Mouse (Mus musculus) midbrain, embryonic 15.5 days (tissue): Measurements from ENCODE around the gene Dhh. TPM values are rescaled to one million over a fixed set of nuclear protein-coding genes. Genes with fewer than 3 reads are reported as not detected.
"Not testable (repeated sequence)": the region's sequence is repeated elsewhere in the genome, so short reads cannot be mapped to it uniquely, and the experiment has no call there.

Source experiments
- ATAC-seq: fragments of 200-750 bp; cut with Nextera tagmentation; replicated peaks from 2 replicates; pipeline ENCODE4 v1.8.0; 2017; ENCODE audit warnings: moderate TSS enrichment
- H3K27ac ChIP-seq: fragments of 300-500 bp; sonication (generic); 2 replicates; pipeline ENCODE4 v1.5.1; 2015; ENCODE audit warnings: mild to moderate bottlenecking, inconsistent platforms
- H3K27me3 ChIP-seq: fragments of 300-500 bp; sonication (generic); replicated peaks from 2 replicates; pipeline ENCODE4 v1.6.1; 2015; ENCODE audit warnings: inconsistent platforms
- H3K36me3 ChIP-seq: fragments of 300-500 bp; sonication (generic); replicated peaks from 2 replicates; pipeline ENCODE4 v1.6.1; 2015; ENCODE audit warnings: inconsistent platforms
- H3K4me1 ChIP-seq: fragments of 300-500 bp; sonication (generic); 2 replicates; pipeline ENCODE4 v1.6.1; 2015; ENCODE audit warnings: inconsistent platforms
- H3K4me2 ChIP-seq: fragments of 300-500 bp; sonication (generic); 2 replicates; pipeline ENCODE4 v1.6.1; 2015; ENCODE audit warnings: inconsistent platforms, mild to moderate bottlenecking, moderate library complexity
- H3K4me3 ChIP-seq: fragments of 300-500 bp; sonication (generic); 2 replicates; pipeline ENCODE4 v1.5.1; 2015; ENCODE audit warnings: mild to moderate bottlenecking, inconsistent platforms
- H3K9ac ChIP-seq: fragments of 300-500 bp; sonication (generic); 2 replicates; pipeline ENCODE4 v1.6.1; 2015; ENCODE audit warnings: mild to moderate bottlenecking, inconsistent platforms
- H3K9me3 ChIP-seq: fragments of 300-500 bp; sonication (generic); 2 replicates; pipeline ENCODE4 v1.6.1; 2016; ENCODE audit warnings: inconsistent platforms
- WGBS: fragments of 180-500 bp; shearing (Covaris S2); methylation state at CpG from one replicate; pipeline ENCODE4 v1.1.7; 2015; ENCODE audit warnings: mixed read lengths; 5-methylcytosine and 5-hydroxymethylcytosine counted together
- polyA plus RNA-seq: library from polyadenylated mRNA; unstranded; fragments of >200 nt; fragmentation: Nextera tagmentation; extraction: Ambion mirVana; gene quantifications from 2 replicates; pipeline ENCODE4 v1.2.1, GENCODE M21; 2015

Gene Dhh
- 0.35 and 0.73 TPM in 2 replicates for polyA plus RNA-seq

DNA sequence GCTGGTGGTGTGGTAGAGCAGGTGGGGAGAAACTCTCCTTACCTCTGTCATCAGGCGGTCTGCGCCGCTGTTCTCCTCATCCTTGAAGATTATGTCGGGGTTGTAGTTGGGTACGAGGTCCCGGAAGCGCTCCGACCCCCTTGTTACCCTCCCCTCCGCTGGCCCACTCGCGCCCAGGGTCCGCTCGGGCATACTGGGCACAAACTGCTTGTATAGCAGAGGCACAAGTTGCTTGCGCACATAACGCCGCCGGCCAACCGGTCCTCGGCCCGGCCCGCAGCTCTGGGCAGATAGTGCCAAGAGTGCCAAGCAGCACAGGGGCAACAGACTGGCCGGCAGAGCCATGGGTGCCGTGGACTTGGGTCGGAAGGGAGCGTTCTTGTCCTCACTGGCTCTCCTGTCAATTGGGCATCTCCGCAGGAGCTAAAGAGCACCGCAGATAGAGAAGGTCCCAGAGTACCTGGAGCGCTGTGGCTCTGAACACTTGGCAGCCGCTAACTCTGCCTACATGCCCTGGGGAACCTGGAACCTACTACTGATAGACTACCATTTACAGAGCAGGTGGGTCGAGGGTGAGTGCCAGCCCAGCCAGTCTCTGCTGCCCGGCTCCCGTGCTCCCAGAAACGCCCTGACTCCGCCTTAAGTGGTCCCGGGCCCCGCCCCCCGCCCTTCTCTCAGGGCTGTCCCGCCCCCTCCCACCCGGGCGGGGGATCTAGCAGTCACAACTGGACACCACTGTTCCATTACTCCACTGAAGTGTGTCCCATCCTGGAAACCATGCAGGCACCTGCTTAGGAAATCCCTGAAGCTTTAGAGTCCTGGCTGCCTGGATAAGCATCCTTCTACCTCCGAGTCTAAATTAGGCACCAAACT lies at the start of gene Dhh:
Dhh (minus strand) TSS at position 613 of the 873 bp plus-strand sequence.
- Histone ChIP-seq H3K36me3 (no peaks in the 10 kb centered on the region), H3K27me3 (peaks cover 55% of the 10 kb centered on the region), H3K4me2 (peak within 1 kb of the TSS; percentile 28), H3K4me1 (peaks cover 33% of the 10 kb centered on the region), H3K9me3 (no peaks in the 10 kb centered on the region), H3K9ac (no peak within 1 kb of the TSS), H3K27ac (no peak within 1 kb of the TSS), H3K4me3 (no peak within 1 kb of the TSS)
- ATAC-seq: no peak
- 2% methylated on average over 40 of the region's 41 CpGs for WGBS

DNA sequence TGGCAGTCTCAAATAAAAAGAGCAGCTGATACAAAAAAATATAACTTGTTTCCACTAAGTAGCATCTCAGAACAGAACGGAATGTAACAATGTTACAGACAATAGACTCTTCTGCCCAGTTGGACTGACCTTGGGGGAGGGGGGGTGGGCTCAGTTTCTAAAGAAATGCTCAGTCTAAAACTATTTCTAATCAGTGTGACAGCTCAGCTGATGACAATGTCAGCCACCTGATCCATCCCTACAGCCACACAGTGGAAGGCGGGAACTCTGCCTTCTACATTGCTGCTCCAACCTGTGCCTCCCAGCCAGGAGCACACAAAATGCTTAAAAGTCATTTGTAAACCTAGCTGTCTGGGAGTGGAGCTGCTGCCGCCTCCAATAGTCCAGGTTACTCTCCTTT lies 49.5 kb upstream of the Dhh start:
- no peaks in the 10 kb centered on the region for H3K27me3 ChIP-seq
- peaks cover 29% of the 10 kb centered on the region for H3K4me1 ChIP-seq
- no peaks in the 10 kb centered on the region for H3K9me3 ChIP-seq
- no peaks in the 10 kb centered on the region for H3K36me3 ChIP-seq
- peak overlapping the region; percentile 65 for H3K4me2 ChIP-seq
- peak overlapping the region; percentile 39; the same call in 1 of the 2 replicates for H3K9ac ChIP-seq
- H3K4me3 ChIP-seq: peak overlapping the region; percentile 33
- H3K27ac ChIP-seq: peak overlapping the region; percentile 74
- no peak for ATAC-seq
- 25% methylated on average over 3 of the region's 3 CpGs for WGBS

DNA sequence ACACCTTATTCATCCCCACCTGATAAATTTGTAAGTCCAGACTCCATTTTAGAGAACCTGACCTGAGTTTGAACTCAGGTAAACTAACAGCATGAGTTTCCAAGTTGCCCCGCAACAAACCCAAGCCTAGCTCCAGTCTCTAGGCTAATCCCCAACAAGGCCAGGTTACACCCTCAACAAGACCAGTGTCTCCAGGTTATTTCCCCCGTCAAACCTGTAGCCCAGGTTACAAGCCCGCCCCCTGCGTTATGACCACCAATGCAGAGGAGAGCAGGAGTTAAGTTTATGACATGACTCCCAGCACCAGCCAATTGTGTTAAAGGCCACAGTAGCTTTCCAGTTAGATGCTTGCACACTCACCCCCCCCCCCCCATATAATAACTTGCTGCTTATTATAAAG lies 44.8 kb upstream of the Dhh start:
- peaks cover 13% of the 10 kb centered on the region for H3K4me1 ChIP-seq
- H3K27ac ChIP-seq: no peak overlapping the region
- WGBS: 80% methylated on average over 4 of the region's 4 CpGs
- H3K4me3 ChIP-seq: no peak overlapping the region
- no peaks in the 10 kb centered on the region for H3K36me3 ChIP-seq
- H3K4me2 ChIP-seq: no peak overlapping the region
- no peak for ATAC-seq
- no peak overlapping the region for H3K9ac ChIP-seq
- no peaks in the 10 kb centered on the region for H3K27me3 ChIP-seq
- no peaks in the 10 kb centered on the region for H3K9me3 ChIP-seq

DNA sequence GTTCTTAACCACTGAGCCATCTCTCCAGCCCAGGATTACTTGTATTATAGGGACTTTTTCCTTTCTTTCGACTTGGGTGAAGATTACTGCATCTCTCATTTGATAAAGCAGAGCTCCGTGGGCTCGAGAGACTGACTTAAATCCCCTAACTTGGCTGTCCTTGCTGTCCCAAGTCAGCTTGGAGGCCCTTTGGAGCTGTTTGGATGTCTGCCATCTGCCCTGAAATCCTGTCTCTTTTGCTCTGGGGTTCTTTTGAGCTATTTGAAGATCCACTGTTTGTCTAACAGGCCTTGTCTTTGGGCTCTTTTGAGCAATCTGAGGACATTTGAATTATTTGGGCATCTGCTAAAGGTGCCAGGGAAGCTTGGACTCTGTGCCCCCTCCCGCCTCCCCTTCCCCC lies 43.7 kb upstream of the Dhh start:
- Histone ChIP-seq H3K4me3 (no peak overlapping the region), H3K4me2 (no peak overlapping the region), H3K27ac (no peak overlapping the region), H3K27me3 (no peaks in the 10 kb centered on the region), H3K9me3 (no peaks in the 10 kb centered on the region), H3K4me1 (peaks cover 3% of the 10 kb centered on the region), H3K36me3 (no peaks in the 10 kb centered on the region), H3K9ac (no peak overlapping the region)
- no peak for ATAC-seq
- WGBS: 67% methylated on average over 4 of the region's 4 CpGs

DNA sequence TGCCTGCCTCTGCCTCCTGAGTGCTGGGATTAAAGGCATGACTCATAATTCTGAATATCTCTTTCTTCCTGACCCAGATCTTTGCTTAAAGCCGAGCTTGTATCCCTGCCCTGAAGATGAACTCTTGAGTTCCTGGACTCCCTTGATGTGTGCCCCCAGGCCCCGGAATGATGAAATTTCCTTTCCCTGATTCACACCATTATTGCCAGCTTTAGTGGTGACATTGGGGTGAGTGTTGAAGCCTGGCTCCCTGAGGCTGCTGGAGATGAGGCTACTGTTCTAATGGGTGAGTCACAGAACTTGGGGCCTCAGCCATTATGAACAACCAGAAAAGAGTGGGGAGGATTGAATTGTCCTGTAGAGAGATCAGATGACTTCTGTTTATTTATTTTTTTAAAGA lies 43.2 kb upstream of the Dhh start:
- 92% methylated on average over 2 of the region's 2 CpGs for WGBS
- H3K27ac ChIP-seq: no peak overlapping the region
- H3K36me3 ChIP-seq: no peaks in the 10 kb centered on the region
- ATAC-seq: no peak
- H3K9ac ChIP-seq: no peak overlapping the region
- H3K9me3 ChIP-seq: no peaks in the 10 kb centered on the region
- H3K4me2 ChIP-seq: no peak overlapping the region
- no peaks in the 10 kb centered on the region for H3K27me3 ChIP-seq
- H3K4me3 ChIP-seq: no peak overlapping the region
- H3K4me1 ChIP-seq: no peaks in the 10 kb centered on the region; the same call in 1 of the 2 replicates

DNA sequence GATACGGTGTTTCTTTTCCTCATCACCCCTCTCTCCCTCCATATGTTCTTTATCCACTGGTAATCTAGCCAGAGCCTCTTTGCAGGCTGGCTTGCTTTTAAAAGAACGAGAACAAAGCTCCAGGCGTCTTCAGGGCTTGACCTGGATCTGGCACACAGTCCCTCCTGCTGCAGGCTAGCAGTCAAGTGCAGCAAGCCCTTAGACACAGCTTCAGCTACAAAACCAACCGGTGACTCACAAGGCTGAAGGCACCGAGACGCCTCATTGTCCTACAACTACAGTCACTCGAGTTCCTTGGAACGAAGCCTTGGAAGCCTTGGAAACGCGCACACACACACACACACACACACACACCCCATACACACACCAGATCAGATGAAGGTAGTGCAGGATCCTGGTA lies 42.5 kb upstream of the Dhh start:
- no peak for ATAC-seq
- H3K36me3 ChIP-seq: no peaks in the 10 kb centered on the region
- WGBS: 53% methylated on average over 10 of the region's 10 CpGs
- no peaks in the 10 kb centered on the region for H3K27me3 ChIP-seq
- H3K4me2 ChIP-seq: no peak overlapping the region
- no peak overlapping the region for H3K4me3 ChIP-seq
- no peaks in the 10 kb centered on the region for H3K9me3 ChIP-seq
- H3K4me1 ChIP-seq: peaks cover 2% of the 10 kb centered on the region
- H3K9ac ChIP-seq: no peak overlapping the region
- H3K27ac ChIP-seq: no peak overlapping the region

DNA sequence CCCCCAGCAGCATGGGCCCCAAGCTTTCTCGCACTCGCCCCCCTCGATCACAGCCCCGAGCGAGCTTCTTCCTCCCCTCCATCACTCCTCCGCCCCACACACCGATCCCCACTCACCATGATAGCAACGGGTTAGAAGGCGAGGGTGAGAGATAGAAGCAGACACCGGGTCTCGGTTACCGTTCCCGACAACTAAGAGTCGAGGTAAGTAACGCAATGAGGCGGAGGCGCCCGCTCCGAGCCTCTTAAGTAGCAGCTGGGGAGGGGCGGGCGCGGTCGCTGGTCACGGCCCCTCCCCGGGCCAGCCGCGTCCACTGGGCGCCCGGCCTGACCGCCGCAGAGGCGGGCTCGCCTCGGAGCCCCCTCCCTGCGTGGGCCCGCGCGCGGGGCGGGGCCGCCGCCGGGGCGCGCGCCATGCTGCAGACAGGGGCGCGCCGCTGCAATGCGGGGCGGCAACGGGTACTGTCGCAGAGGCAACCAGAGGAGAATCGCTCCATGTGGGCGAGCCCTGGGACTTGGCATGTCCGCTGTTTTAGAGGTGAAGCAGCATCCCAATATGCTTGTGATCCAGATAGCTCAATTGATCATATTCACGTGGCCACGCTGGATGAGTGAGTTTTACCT lies 36.0 kb upstream of the Dhh start, which contains the start of gene Tuba1b:
Tuba1b (minus strand) TSS at position 349 of the 623 bp plus-strand sequence.
- Histone ChIP-seq H3K27me3 (no peaks in the 10 kb centered on the region), H3K4me1 (peaks cover 25% of the 10 kb centered on the region), H3K27ac (peak within 1 kb of the TSS; percentile 99), H3K9me3 (no peaks in the 10 kb centered on the region), H3K36me3 (peaks cover 5% of the 10 kb centered on the region; the same call in 1 of the 2 replicates), H3K9ac (peak within 1 kb of the TSS; percentile 96), H3K4me2 (peak within 1 kb of the TSS; percentile 85), H3K4me3 (peak within 1 kb of the TSS; percentile 89)
- under 1% methylated on average over 54 of the region's 58 CpGs for WGBS
- ATAC-seq: peak; percentile 97

DNA sequence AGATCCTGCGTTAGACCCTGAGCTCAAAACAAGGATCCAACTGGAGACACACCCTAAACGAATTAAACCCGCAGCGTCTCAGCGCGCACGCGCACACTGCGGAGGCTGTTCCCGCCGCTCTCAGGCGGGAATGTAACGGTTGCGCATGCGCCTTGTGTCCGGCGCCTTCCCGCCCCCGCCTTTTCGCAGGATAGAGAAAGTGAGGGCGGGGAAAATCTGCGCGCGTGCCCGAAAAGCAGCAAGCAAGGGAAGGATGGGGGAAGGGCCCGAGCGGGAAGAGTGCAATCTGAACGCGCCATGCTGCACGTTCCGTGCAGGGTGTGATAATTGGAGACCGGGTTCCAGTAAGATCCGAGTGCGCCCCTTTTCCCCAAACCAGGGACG lies 35.5 kb upstream of the Dhh start:
- Histone ChIP-seq H3K27ac (peak overlapping the region; percentile 99), H3K27me3 (no peaks in the 10 kb centered on the region), H3K9me3 (no peaks in the 10 kb centered on the region), H3K4me3 (peak overlapping the region; percentile 89), H3K9ac (peak overlapping the region; percentile 96), H3K4me2 (peak overlapping the region; percentile 85), H3K4me1 (peaks cover 29% of the 10 kb centered on the region), H3K36me3 (peaks cover 5% of the 10 kb centered on the region; the same call in 1 of the 2 replicates)
- WGBS: 0% methylated on average over 34 of the region's 35 CpGs
- ATAC-seq: peak; percentile 93

DNA sequence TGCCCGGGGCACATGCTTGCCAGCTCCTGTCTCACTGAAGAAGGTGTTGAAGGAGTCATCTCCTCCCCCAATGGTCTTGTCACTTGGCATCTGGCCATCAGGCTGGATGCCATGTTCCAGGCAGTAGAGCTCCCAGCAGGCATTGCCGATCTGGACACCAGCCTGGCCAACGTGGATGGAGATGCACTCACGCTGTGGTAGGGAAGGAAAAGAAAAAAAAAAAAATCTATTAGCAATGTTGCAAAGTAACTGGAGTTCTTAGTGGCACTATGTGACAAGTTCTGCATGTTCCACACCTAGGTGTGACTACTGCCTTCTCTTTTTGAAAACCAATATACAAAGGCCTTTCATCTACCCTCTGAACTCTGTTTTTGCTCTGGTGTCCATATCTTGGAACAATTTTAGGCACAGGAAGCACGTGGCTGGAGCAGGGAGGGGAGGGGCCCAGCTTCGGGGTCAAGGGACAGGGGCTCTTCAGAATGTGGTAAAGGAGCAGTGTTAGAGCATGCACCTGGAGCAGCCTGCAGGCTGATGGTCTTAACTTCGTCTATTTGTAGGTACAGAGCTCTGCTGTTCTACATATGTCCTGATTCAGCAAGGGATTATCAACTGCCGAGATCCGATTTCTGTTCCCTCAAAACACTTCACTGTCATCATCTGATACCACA lies 34.8 kb upstream of the Dhh start:
- 10% methylated on average over 8 of the region's 9 CpGs for WGBS
- Histone ChIP-seq H3K4me1 (peaks cover 34% of the 10 kb centered on the region), H3K9ac (peak overlapping the region; percentile 96), H3K27ac (peak overlapping the region; percentile 99), H3K4me3 (peak overlapping the region; percentile 89), H3K4me2 (peak overlapping the region; percentile 85)
- not testable (repeated sequence) for H3K36me3 ChIP-seq, H3K9me3 ChIP-seq, H3K27me3 ChIP-seq
- peak; percentile 31 for ATAC-seq

DNA sequence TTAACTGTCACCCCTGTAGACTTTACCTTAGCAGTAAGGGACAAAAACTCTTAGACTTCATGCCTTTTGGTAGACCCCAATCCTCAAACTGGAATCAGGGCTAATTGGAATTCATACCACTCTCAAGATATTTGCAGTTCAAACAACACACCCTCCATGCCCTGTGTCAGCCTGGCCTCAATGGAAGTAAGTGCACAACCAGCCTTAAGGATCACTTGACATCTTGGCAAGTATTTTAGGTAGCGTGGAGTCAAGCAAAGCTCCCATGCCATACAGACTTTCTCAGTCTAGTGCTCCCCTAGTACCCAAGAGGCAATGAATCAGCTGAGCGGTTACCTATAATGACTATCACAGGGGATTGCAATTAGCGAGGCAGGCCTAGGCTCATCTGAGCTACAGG lies 32.7 kb upstream of the Dhh start:
- Histone ChIP-seq H3K36me3 (peaks cover 5% of the 10 kb centered on the region; the same call in 1 of the 2 replicates), H3K9me3 (no peaks in the 10 kb centered on the region), H3K4me2 (no peak overlapping the region), H3K27me3 (no peaks in the 10 kb centered on the region), H3K4me3 (no peak overlapping the region), H3K27ac (no peak overlapping the region), H3K4me1 (peaks cover 34% of the 10 kb centered on the region), H3K9ac (no peak overlapping the region)
- ATAC-seq: no peak
- 75% methylated on average over 3 of the region's 3 CpGs for WGBS

DNA sequence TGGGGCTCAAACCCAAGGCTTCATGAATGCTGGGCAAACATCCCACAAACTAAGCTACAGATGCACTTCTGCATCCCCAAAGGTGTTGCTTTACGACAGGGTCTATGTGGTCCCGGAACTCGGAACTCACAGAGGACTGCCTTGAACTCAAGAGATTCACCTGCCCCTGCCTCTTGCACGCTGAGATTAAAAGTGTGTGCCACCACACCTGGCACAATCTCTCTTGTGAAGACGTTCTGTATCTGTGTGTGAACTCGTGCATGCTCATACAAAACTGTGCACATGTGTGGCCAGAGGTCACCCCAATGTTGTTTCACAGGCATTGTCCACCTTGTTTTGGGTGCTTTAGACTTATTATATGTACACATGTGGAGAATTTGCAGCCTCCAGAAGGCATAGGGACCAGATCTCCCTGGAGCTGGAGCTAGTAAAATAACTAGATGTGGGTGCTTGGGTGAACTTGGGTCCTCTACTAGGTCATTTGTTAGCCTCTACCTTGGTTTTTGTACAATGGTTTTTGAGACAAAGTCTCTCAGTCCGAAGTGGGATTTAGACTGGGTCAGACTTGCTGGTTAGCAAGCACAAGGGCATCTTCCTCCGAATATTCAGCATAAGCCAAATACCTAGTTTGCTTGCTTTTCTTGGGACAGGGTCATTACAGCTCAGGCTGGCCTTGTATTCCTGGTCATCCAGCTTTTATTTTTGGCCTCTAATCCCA lies 31.8 kb upstream of the Dhh start:
- 53% methylated on average over 8 of the region's 8 CpGs for WGBS
- Histone ChIP-seq H3K27ac (no peak overlapping the region), H3K4me1 (peaks cover 26% of the 10 kb centered on the region), H3K9ac (no peak overlapping the region), H3K27me3 (no peaks in the 10 kb centered on the region), H3K9me3 (no peaks in the 10 kb centered on the region), H3K4me3 (no peak overlapping the region), H3K4me2 (no peak overlapping the region), H3K36me3 (peaks cover 5% of the 10 kb centered on the region; the same call in 1 of the 2 replicates)
- ATAC-seq: no peak
